Mouse (Mus musculus) bone marrow macrophage, adult 2 months (primary cell): ENCODE measurements around the gene Tnp2. TPM values are rescaled to one million over a fixed set of nuclear protein-coding genes. Genes with fewer than 3 reads are reported as not detected.
A peak's percentile ranks its signal among the peaks of the same experiment; 100 is the strongest.

Experiments used
- H3K27ac ChIP-seq: 2 replicates; pipeline ENCODE4 v1.5.1; 2012; ENCODE audit warnings: low read depth, low read length; ENCODE audit not compliant: insufficient read depth
- H3K4me1 ChIP-seq: 2 replicates; pipeline ENCODE4 v1.6.1; 2012; ENCODE audit warnings: low read length; ENCODE audit not compliant: control insufficient read depth, insufficient read depth
- H3K4me3 ChIP-seq: 2 replicates; pipeline ENCODE4 v1.5.1; 2012; ENCODE audit warnings: mild to moderate bottlenecking, low read length, moderate library complexity; ENCODE audit not compliant: insufficient read depth
- CTCF ChIP-seq: IDR thresholded peaks from 2 replicates; pipeline ENCODE4 v1.5.1; 2012; ENCODE audit warnings: low read depth, mild to moderate bottlenecking, low read length, moderate library complexity
- POLR2A ChIP-seq: IDR thresholded peaks from 2 replicates; pipeline ENCODE4 v1.6.1; 2012; ENCODE audit warnings: mild to moderate bottlenecking, low read depth, low read length, borderline replicate concordance
- polyA plus RNA-seq: library from polyadenylated mRNA; stranded (reverse); fragments of >200 nt; gene quantifications from 2 replicates; pipeline ENCODE4 v1.2.4, GENCODE M21; 2012; ENCODE audit not compliant: missing spikeins, insufficient read depth, insufficient read length

Gene Tnp2
- polyA plus RNA-seq, 1 experiment = not detected

DNA sequence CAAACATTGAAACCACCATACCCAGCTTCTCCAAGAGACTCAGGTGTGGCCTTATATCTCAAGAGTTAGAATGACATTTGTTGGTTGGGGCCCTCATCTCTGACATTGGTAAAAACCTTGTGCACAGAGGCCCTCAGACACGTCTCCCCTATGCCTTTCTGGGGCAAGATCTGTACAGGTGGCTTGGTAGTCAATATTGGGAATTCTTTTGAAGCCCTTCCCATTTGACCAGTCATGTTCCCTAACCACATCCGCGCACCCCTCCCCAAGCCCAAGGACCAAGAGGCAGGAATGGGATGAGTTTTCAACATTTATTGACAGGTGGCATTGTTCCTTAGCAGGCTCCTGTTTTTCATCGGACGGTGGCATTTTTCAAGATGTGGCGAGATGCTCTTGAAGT is 7.6 kb upstream of the Tnp2 start, which contains the start of gene Prm2:
Gene Prm2, minus strand, starts transcription at position 101 of the 400 bp plus-strand sequence.
- Histone ChIP-seq H3K4me1 (no peaks in the 10 kb centered on the region), H3K27ac (no peak within 1 kb of the TSS), H3K4me3 (no peak within 1 kb of the TSS)
- no peak for TF ChIP-seq CTCF
- no peak for TF ChIP-seq POLR2A

DNA sequence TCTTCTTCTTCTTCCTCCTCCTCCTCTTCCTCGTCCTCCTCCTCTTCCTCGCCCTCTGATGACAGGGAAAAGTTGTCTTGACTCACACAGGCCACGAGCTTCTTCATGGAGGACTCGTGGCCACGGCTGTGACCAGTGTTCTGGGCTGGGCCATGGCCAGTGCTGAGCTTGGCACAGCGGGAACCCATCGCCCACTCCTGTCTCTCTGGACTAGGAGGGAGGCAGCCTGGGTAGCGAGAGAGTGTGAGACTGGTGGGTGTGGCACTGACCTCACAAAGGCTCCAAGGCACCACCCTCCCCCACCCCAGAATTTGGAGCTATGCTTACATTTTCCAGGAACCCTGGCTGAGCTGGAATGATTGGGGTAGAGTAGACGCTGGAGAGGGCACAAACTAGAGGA is 2.2 kb upstream of the Tnp2 start, which contains the start of gene Prm3:
Gene Prm3, minus strand, starts transcription at position 213 of the 400 bp plus-strand sequence.
- TF ChIP-seq POLR2A (no peak), CTCF (no peak)

DNA sequence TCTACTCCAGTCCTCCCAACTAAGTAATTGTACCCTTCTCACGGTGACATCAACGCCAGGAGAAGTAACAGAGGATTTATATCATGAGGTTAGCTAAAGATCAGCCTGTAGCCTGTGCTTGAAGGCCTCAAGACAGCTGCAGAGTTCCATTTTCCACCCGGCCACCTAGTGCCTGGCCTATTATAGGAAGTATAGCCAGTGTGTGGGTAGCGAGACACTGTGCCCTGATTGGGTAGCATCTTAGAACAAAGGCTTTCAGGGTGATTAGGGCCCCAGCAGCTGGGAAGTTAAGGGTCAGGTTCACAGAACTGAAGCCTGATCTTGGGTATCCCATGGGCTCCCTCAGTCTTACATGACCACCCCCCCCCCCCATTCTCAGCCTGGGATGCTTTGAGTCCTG is 406 bp upstream of the Tnp2 start:
- H3K4me1 ChIP-seq = no peaks in the 10 kb centered on the region
- H3K27ac ChIP-seq = no peak overlapping the region
- no peak overlapping the region for H3K4me3 ChIP-seq
- TF ChIP-seq CTCF (no peak), POLR2A (no peak)

More for the DNA sequence above, 2.2 kb upstream of the Tnp2 start, which contains the start of gene Prm3:
- H3K4me1 ChIP-seq = no peaks in the 10 kb centered on the region
- no peak within 1 kb of the TSS for H3K27ac ChIP-seq
- H3K4me3 ChIP-seq = no peak within 1 kb of the TSS

DNA sequence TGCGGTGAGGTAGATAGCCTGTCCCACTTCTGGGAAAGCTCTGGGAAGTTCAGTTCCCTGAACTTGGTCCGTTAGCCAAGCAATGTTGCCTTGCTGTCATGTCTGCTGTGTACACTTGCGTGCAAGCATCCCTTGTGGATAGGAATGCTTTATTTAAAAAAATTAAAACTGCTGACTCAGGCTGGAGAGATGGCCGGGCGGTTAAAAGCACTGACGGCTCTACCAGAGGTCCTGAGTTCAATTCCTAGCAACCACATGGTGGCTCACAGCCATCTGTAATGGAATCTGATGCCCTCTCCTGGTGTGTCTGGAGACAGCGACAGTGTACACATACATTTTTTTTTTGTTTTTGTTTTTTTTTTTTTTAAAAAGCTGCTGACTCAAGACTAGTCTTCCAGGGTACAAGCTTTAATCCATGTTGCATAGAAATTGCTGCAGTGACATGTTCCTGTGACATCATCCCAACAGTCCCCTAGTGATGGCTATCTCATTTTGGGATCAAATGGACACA is 857 bp downstream of the Tnp2 start:
- no peak for TF ChIP-seq POLR2A
- no peak for TF ChIP-seq CTCF
- H3K4me1 ChIP-seq = peaks cover under 1% of the 10 kb centered on the region; the same call in 1 of the 2 replicates
- H3K4me3 ChIP-seq = no peak overlapping the region
- no peak overlapping the region for H3K27ac ChIP-seq

DNA sequence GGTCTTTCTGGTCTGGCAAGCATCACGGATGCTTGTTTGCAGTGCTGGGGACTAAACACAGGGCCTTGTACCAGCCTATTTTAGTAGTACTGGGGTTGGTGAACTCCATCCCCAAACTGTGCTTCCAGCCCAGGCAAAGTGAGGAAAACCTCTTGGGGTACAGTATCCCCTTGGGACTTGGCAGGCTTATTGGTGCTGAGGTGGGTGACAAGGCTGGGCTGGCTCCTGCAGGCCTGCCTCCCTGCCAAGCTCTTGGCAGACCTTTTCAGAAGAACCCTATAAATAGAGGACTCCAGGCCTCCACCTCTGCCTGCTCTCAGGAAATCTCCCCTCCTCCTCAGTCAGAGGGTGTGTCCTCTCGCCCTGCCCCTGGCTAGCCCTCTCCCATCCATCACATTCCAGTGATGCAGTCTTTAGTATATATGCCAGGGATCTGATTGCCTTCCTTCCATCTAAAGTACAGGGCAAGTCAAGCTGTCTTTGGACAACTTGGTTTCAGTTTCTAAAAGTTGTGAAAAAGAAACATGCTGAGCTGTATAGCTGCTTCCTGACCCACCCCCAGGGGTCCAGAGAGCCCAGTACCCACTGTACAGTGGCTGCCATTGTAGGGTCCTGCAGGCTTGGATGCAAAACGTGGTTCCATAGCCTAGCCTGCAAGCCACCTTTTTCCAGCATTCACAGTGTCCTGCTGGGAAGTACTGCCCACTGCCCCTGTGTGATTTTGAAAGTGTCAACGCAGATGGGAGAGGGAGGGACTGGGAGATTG is 1.5 kb downstream of the Tnp2 start:
- no peak overlapping the region for H3K4me3 ChIP-seq
- H3K4me1 ChIP-seq = peaks cover 5% of the 10 kb centered on the region; the same call in 1 of the 2 replicates
- H3K27ac ChIP-seq = no peak overlapping the region
- no peak for TF ChIP-seq POLR2A
- no peak for TF ChIP-seq CTCF

DNA sequence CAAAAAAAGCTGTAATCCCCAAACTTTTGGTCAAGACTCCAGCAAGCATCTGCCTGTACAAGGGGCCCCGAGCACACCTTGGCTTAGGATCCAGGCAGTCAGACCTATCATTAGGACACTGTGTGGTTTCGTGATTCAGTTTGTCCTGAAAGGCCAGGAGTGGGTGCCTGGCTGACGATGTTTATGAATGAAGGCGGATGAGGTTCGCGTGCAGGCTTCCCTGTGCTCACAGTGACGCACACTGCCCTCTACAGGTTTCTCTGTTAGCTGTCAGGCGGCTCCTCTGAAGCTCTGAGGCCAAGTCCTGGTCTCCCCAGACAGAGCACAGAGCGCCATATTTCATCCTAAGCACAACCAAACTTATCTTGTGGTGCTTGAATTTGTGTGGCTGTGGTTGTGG is 2.2 kb downstream of the Tnp2 start:
- H3K4me1 ChIP-seq = peaks cover 5% of the 10 kb centered on the region; the same call in 1 of the 2 replicates
- peak overlapping the region; percentile 81 for H3K4me3 ChIP-seq
- TF ChIP-seq POLR2A (no peak), CTCF (peak; percentile 24; the same call in 1 of the 2 replicates)
- H3K27ac ChIP-seq = peak overlapping the region; percentile 58

DNA sequence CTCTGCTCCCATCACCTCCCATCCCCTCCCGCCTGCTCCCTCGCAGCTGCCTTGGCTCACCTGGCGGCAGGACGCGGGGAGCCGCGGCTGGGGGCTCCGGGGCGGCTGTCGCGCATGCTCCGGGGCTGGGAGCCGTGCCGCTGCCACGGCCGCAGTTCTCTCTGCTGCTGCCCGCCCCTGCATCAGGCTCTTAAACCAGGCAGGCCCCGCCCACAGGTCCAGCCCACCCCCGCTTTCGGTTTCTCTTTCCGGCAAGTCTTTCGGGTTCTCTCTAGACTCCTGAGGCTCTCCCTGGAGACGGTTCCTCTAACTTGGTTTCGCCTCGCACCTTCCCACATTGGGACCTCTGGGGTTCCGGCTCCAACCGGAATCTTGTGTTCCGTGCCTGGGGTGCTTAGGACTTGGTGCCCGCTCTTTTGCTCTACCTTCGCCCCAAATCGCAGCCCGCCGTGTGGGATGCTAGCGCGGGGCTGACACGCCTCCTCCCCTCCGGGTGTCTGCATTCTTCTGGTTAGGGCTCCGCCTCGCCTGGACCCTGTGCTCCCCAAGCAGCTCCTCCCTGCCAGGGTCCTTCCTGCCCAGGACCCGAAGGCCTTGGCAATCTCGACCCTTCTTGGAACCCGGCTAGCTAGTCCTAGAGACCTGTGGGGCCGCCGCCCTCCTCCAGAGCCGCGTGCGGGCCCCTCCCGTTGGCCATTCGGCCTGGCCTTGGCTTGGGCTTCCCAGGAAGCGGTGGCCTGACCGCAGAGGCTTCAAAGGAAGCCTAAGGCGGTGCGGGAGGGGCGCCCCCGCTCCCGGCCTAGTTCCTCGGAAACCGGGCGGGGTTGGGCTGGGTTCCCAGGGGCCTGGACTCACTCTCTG is 2.9 kb downstream of the Tnp2 start, which contains the start of gene Socs1:
Gene Socs1, minus strand, starts transcription at position 166 of the 861 bp plus-strand sequence.
- H3K4me3 ChIP-seq = peak within 1 kb of the TSS; percentile 81

DNA sequence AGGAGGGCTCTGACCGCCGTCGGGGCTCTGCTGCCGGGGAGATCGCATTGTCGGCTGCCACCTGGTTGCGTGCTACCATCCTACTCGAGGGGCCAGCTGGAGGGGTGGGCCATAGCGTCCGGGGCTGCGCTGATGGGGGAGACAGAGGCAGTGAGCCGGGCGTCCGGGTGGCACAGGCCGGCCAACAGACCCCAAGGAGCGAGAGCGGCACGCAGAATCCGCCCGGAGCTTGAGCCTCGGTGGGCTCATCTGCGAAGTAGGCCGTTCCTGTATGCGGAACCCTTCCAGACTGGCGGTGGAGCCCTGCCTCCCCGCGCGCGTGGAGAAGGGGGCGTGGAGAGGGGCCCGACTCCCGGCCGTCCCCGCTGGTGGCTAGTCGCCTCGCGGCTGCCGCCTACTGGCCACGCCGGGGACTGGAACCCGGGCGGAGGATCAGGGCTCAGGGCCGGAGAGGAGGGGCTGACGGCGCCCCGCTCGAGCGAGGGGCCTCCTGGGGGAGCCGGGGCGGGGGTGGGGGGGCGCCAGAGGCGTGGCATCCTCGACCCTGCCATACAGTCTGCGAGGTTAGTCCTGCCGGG is 3.6 kb downstream of the Tnp2 start:
- TF ChIP-seq POLR2A = no peak
- TF ChIP-seq CTCF = peak; percentile 38; the same call in 1 of the 2 replicates
- Histone ChIP-seq H3K4me3 (peak overlapping the region; percentile 81), H3K27ac (peak overlapping the region; percentile 71), H3K4me1 (peaks cover 5% of the 10 kb centered on the region; the same call in 1 of the 2 replicates)

More for the DNA sequence above, 2.9 kb downstream of the Tnp2 start, which contains the start of gene Socs1:
- peaks cover 5% of the 10 kb centered on the region; the same call in 1 of the 2 replicates for H3K4me1 ChIP-seq
- TF ChIP-seq POLR2A (no peak), CTCF (no peak)
- peak within 1 kb of the TSS; percentile 71 for H3K27ac ChIP-seq
